Mouse (Mus musculus): ENCODE measurements around the gene Col6a2. TPM values are rescaled to one million over a fixed set of nuclear protein-coding genes. Genes with fewer than 3 reads are reported as not detected.

Col6a2 gene
- polyA plus RNA-seq, 1 experiment: 6.2 TPM

DNA sequence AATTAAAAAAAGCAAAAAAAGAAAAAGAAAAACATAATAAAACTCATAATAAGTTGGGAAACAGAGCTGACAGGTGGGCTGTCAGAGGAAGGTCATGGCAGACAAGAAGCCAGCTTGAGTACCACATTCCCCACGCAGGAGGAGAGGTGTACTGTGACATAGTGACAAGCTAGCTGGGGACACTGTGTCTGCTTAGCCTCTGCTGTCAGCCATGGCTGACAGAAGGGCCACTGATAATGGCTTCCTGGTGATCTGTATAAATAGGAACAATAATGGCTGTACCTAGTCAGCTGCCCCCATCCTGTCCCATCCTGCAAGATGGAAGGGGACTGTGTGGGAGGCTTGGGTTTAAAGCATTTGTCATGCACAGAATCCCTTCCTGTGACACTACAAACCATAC is 37.2 kb downstream of the Col6a2 start:
- Histone ChIP-seq H3K4me1 (ENCODE audit: control insufficient read depth, insufficient read depth, low read length) (no peaks in the 10 kb centered on the region), H3K4me3 (replicated peaks; ENCODE audit: control insufficient read depth, low read depth, low read length) (no peak overlapping the region), H3K27ac (ENCODE audit: control insufficient read depth, insufficient read depth, low read depth, low read length, poor library complexity) (no peak overlapping the region)
- 55% methylated on average over 1 of the region's 1 CpGs for WGBS
- TF ChIP-seq POLR2A (IDR thresholded peaks at IDR 0.05; ENCODE audit: borderline replicate concordance, control insufficient read depth, low read depth, low read length) (no peak), CTCF (IDR thresholded peaks at IDR 0.05; ENCODE audit: control insufficient read depth, insufficient read depth, low read length) (no peak)

- no peak overlapping the region for H3K4me3 ChIP-seq (replicated peaks; ENCODE audit: control insufficient read depth, low read depth, low read length)
- WGBS: 17% methylated on average over 10 of the region's 10 CpGs
- TF ChIP-seq CTCF (IDR thresholded peaks at IDR 0.05; ENCODE audit: control insufficient read depth, insufficient read depth, low read length) (no peak), POLR2A (IDR thresholded peaks at IDR 0.05; ENCODE audit: borderline replicate concordance, control insufficient read depth, low read depth, low read length) (no peak)
- H3K27ac ChIP-seq (ENCODE audit: control insufficient read depth, insufficient read depth, low read depth, low read length, poor library complexity): no peak overlapping the region
- no peaks in the 10 kb centered on the region for H3K4me1 ChIP-seq (ENCODE audit: control insufficient read depth, insufficient read depth, low read length)
Observed at GRCm38 (mm10) chr10:76584138-76584537, 39.3 kb downstream of the Col6a2 start.

DNA sequence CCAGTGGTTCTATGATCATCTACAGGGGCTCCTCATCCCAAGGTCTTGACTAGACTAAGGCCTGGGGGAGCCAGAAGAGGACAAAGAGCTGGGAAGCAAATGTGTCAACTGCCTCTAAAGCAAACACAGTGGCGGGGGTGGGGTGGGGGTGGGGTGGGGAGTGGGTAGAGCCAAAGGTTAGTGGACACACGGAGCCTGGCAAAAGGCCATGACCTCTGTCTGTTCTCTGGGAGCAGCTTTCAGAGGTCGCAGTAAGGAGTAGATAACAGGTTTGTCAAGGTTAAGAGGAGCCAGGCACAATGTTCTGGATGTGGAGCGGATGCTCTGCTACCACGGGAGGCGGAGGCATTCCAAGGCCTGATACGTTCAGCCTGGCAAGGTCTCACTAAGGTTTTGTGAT is 46.5 kb downstream of the Col6a2 start:
- no peaks in the 10 kb centered on the region for H3K4me1 ChIP-seq (ENCODE audit: control insufficient read depth, insufficient read depth, low read length)
- no peak overlapping the region for H3K27ac ChIP-seq (ENCODE audit: control insufficient read depth, insufficient read depth, low read depth, low read length, poor library complexity)
- TF ChIP-seq CTCF (IDR thresholded peaks at IDR 0.05; ENCODE audit: control insufficient read depth, insufficient read depth, low read length) (no peak), POLR2A (IDR thresholded peaks at IDR 0.05; ENCODE audit: borderline replicate concordance, control insufficient read depth, low read depth, low read length) (no peak)
- H3K4me3 ChIP-seq (replicated peaks; ENCODE audit: control insufficient read depth, low read depth, low read length): no peak overlapping the region
- WGBS: 77% methylated on average over 7 of the region's 7 CpGs

DNA sequence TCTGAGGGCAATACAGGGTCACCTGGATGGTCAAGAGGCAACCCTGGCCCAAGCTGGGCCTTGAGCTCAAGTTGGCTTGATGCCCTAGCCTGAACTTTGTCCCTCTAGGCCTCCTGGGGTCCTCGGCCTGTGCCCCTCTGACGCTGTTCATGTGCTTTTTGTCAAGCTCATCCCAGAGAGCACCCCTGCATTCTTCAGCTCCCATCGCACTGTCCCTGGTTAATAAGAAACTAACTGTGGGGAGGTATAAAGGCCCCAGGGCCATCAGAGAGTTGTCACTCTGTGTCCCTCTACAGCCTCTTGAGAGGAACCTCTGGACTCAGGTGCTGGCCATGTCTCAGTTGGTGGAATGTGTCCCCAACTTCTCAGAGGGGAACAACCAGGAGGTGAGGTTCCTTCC is 48.1 kb downstream of the Col6a2 start, which contains the start of gene Ftcd:
Ftcd (plus strand) TSS at position 275 of the 400 bp plus-strand sequence.
- no peak for TF ChIP-seq CTCF (IDR thresholded peaks at IDR 0.05; ENCODE audit: control insufficient read depth, insufficient read depth, low read length)
- TF ChIP-seq POLR2A (IDR thresholded peaks at IDR 0.05; ENCODE audit: borderline replicate concordance, control insufficient read depth, low read depth, low read length): no peak
- Histone ChIP-seq H3K27ac (ENCODE audit: control insufficient read depth, insufficient read depth, low read depth, low read length, poor library complexity) (no peak within 1 kb of the TSS), H3K4me3 (replicated peaks; ENCODE audit: control insufficient read depth, low read depth, low read length) (no peak within 1 kb of the TSS), H3K4me1 (ENCODE audit: control insufficient read depth, insufficient read depth, low read length) (no peaks in the 10 kb centered on the region)
- WGBS: 89% methylated on average over 3 of the region's 3 CpGs

DNA sequence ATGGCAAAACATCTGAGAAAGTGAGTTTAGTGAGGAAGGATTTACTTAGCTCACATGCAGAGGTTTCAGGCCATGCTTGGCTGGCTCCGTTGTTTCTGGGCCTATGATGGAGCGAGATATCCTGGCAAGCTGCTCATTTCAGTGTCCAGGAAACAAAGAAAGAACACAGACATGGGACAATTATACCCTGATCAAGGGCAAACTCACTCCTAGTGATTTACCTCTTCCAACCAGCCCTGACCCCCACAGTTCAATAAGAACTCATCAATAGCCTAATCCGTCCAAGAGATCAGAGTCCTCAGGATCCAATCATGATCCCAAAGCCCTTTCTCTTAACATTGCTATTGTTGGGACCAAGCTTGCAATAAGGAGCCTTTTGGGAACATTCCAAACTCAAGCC is 51.3 kb downstream of the Col6a2 start:
- no peak overlapping the region for H3K27ac ChIP-seq (ENCODE audit: control insufficient read depth, insufficient read depth, low read depth, low read length, poor library complexity)
- no peaks in the 10 kb centered on the region for H3K4me1 ChIP-seq (ENCODE audit: control insufficient read depth, insufficient read depth, low read length)
- no peak overlapping the region for H3K4me3 ChIP-seq (replicated peaks; ENCODE audit: control insufficient read depth, low read depth, low read length)
- WGBS: 78% methylated on average over 3 of the region's 3 CpGs
- TF ChIP-seq CTCF (IDR thresholded peaks at IDR 0.05; ENCODE audit: control insufficient read depth, insufficient read depth, low read length): no peak
- no peak for TF ChIP-seq POLR2A (IDR thresholded peaks at IDR 0.05; ENCODE audit: borderline replicate concordance, control insufficient read depth, low read depth, low read length)

DNA sequence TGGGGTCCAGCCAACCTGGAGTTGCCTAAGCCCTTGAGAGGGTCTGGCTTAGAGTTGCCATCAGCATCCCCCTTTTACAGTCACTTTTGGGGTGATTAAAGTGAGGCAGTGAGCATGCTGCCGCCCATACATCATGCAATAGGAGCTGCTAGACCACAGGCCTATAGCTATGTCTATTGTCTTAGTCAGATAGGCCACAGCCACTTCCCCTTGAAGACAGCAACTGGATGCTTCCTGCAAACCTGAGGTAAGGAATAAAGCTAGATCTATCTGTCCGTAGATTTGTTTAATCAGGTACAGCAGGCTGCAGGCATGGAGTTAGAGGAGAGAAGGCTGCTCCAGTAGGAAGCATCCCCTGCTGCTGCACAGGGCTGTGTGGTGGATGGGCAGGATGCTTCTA is 52.4 kb downstream of the Col6a2 start:
- Histone ChIP-seq H3K27ac (ENCODE audit: control insufficient read depth, insufficient read depth, low read depth, low read length, poor library complexity) (no peak overlapping the region), H3K4me1 (ENCODE audit: control insufficient read depth, insufficient read depth, low read length) (no peaks in the 10 kb centered on the region), H3K4me3 (replicated peaks; ENCODE audit: control insufficient read depth, low read depth, low read length) (no peak overlapping the region)
- WGBS: 29% methylated on average over 2 of the region's 2 CpGs
- no peak for TF ChIP-seq POLR2A (IDR thresholded peaks at IDR 0.05; ENCODE audit: borderline replicate concordance, control insufficient read depth, low read depth, low read length)
- TF ChIP-seq CTCF (IDR thresholded peaks at IDR 0.05; ENCODE audit: control insufficient read depth, insufficient read depth, low read length): no peak

DNA sequence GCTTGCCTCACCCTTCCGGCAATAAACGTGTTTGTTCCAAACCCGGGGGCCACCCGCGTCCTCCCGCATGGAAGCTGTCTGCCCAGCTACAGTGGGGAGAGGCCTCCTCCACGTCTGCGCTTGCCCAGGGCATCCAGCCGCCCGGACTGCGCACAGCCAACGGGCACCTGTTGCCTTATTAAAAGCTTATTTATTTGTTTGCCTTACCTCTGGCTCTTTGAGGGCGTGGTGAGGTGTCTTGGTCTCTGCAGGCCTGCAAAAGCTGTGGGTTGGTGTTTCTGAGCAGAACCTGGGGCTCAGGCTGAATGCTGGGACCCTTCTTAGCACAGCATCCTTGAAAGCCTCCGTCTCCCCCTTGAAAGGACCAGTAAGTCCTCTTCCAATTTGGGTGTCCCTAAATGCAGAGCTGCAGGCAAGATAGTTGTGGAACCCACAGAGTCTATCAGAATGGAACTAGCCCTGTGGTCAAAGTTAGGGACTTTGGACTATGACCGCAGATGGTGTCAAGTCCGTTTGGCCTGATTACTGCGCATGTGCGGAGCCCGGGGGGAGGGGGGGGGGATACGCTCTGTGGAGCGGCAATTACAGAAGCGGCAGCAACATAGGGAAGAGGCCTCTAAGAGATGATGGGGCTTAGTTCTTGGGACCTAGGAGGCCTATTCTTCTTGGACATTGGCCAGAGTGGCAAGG is 53.3 kb downstream of the Col6a2 start:
- Histone ChIP-seq H3K27ac (ENCODE audit: control insufficient read depth, insufficient read depth, low read depth, low read length, poor library complexity) (no peak overlapping the region), H3K4me3 (replicated peaks; ENCODE audit: control insufficient read depth, low read depth, low read length) (no peak overlapping the region), H3K4me1 (ENCODE audit: control insufficient read depth, insufficient read depth, low read length) (no peaks in the 10 kb centered on the region)
- no peak for TF ChIP-seq POLR2A (IDR thresholded peaks at IDR 0.05; ENCODE audit: borderline replicate concordance, control insufficient read depth, low read depth, low read length)
- no peak for TF ChIP-seq CTCF (IDR thresholded peaks at IDR 0.05; ENCODE audit: control insufficient read depth, insufficient read depth, low read length)
- WGBS: 89% methylated on average over 22 of the region's 22 CpGs

GRCm38 (mm10) chr10:76561972-76562371 is 61.5 kb downstream of the Col6a2 start, which contains the start of gene Spatc1l:
Spatc1l (plus strand) TSS chr10:76562272.
- no peak for TF ChIP-seq CTCF (IDR thresholded peaks at IDR 0.05; ENCODE audit: control insufficient read depth, insufficient read depth, low read length)
- TF ChIP-seq POLR2A (IDR thresholded peaks at IDR 0.05; ENCODE audit: borderline replicate concordance, control insufficient read depth, low read depth, low read length): no peak
- Histone ChIP-seq H3K4me3 (replicated peaks; ENCODE audit: control insufficient read depth, low read depth, low read length) (no peak within 1 kb of the TSS), H3K4me1 (ENCODE audit: control insufficient read depth, insufficient read depth, low read length) (no peaks in the 10 kb centered on the region), H3K27ac (ENCODE audit: control insufficient read depth, insufficient read depth, low read depth, low read length, poor library complexity) (no peak within 1 kb of the TSS)
- 80% methylated on average over 10 of the region's 10 CpGs for WGBS

Data from bone marrow, adult 2 months (tissue).